Mouse (Mus musculus) heart, postnatal 0 days (tissue): ENCODE data around the gene Rasip1.
A peak's percentile ranks its signal among the peaks of the same experiment; 100 is the strongest.

ENCODE experiments used
- CTCF ChIP-seq: IDR thresholded peaks from 2 replicates; pipeline ENCODE4 v1.5.1; 2016; ENCODE audit warnings: antibody characterized with exemption, control low read depth, low read depth
- EP300 ChIP-seq: IDR thresholded peaks from 2 replicates; pipeline ENCODE4 v1.6.1; 2016; ENCODE audit warnings: antibody characterized with exemption, low read depth

- TF ChIP-seq CTCF = peak; percentile 66
- 0 out of 2 replicates have a peak, but pooled peaks have one; percentile 19 for TF ChIP-seq EP300
These were observed 1.3 kb downstream of the Rasip1 start for GRCm38 (mm10) chr7:45628364-45629294.
